Mouse (Mus musculus) ES-Bruce4 (cell line): Measurements from ENCODE around the gene Snai1. TPM values are rescaled to one million over a fixed set of nuclear protein-coding genes. Genes with fewer than 3 reads are reported as not detected.
A peak's percentile ranks its signal among the peaks of the same experiment; 100 is the strongest.

Experiments
- H3K27ac ChIP-seq: 2 replicates; pipeline ENCODE4 v1.5.1; 2012; ENCODE audit warnings: low read length, inconsistent platforms; ENCODE audit not compliant: insufficient read depth
- H3K27me3 ChIP-seq: 2 replicates; pipeline ENCODE4 v1.6.1; 2012; ENCODE audit warnings: mild to moderate bottlenecking, low read length, inconsistent platforms; ENCODE audit not compliant: control insufficient read depth, poor library complexity, insufficient read depth, severe bottlenecking
- H3K36me3 ChIP-seq: 2 replicates; pipeline ENCODE4 v1.6.1; 2012; ENCODE audit warnings: inconsistent platforms, mild to moderate bottlenecking, low read length, moderate library complexity; ENCODE audit not compliant: control insufficient read depth, poor library complexity, insufficient read depth, severe bottlenecking
- H3K4me1 ChIP-seq: one replicate; pipeline ENCODE4 v1.8.1; 2011; ENCODE audit warnings: low read length; ENCODE audit not compliant: control insufficient read depth, insufficient read depth
- H3K4me3 ChIP-seq: 2 replicates; pipeline ENCODE4 v1.5.1; 2011; ENCODE audit warnings: low read depth, mild to moderate bottlenecking, low read length
- H3K9ac ChIP-seq: 2 replicates; pipeline ENCODE4 v1.6.1; 2012; ENCODE audit warnings: low read depth, mild to moderate bottlenecking, inconsistent platforms; ENCODE audit not compliant: poor library complexity, severe bottlenecking
- H3K9me3 ChIP-seq: replicated peaks from 2 replicates; pipeline ENCODE4 v1.6.1; 2012; ENCODE audit warnings: mild to moderate bottlenecking, low read length, inconsistent platforms; ENCODE audit not compliant: control insufficient read depth, poor library complexity, insufficient read depth, severe bottlenecking
- CTCF ChIP-seq: IDR thresholded peaks from one replicate; pipeline ENCODE4 v1.8.1; 2011; ENCODE audit warnings: low read depth, low read length
- EP300 ChIP-seq: IDR thresholded peaks from 2 replicates; pipeline ENCODE4 v1.6.1; 2011; ENCODE audit warnings: low read depth, low read length; ENCODE audit not compliant: insufficient read depth
- POLR2A ChIP-seq: IDR thresholded peaks from one replicate; pipeline ENCODE4 v1.8.1; 2011; ENCODE audit warnings: low read length; ENCODE audit not compliant: insufficient read depth
- polyA plus RNA-seq: library from polyadenylated mRNA; stranded (reverse); fragments of >200 nt; gene quantifications from 2 replicates; pipeline ENCODE4 v1.2.4, GENCODE M21; 2011; ENCODE audit warnings: low read depth; ENCODE audit not compliant: missing spikeins, insufficient read depth, insufficient read length

Gene Snai1
- polyA plus RNA-seq, 1 experiment: 5.9 TPM

- H3K4me1 ChIP-seq: peaks cover 2% of the 10 kb centered on the region
- no peak overlapping the region for H3K27ac ChIP-seq
- TF ChIP-seq POLR2A (no peak), CTCF (peak; percentile 0)
- H3K9me3 ChIP-seq: no peaks in the 10 kb centered on the region
- no peak overlapping the region for H3K4me3 ChIP-seq
- no peaks in the 10 kb centered on the region for H3K27me3 ChIP-seq
- no peak overlapping the region for H3K9ac ChIP-seq
- H3K36me3 ChIP-seq: no peaks in the 10 kb centered on the region
These were observed 32.1 kb downstream of the Snai1 start for GRCm38 (mm10) chr2:167569934-167570651.

GRCm38 (mm10) chr2:167570815-167571214 lies 32.8 kb downstream of the Snai1 start:
- no peak for TF ChIP-seq CTCF
- TF ChIP-seq EP300: no peak
- TF ChIP-seq POLR2A: no peak
- H3K4me1 ChIP-seq: peaks cover 2% of the 10 kb centered on the region

DNA sequence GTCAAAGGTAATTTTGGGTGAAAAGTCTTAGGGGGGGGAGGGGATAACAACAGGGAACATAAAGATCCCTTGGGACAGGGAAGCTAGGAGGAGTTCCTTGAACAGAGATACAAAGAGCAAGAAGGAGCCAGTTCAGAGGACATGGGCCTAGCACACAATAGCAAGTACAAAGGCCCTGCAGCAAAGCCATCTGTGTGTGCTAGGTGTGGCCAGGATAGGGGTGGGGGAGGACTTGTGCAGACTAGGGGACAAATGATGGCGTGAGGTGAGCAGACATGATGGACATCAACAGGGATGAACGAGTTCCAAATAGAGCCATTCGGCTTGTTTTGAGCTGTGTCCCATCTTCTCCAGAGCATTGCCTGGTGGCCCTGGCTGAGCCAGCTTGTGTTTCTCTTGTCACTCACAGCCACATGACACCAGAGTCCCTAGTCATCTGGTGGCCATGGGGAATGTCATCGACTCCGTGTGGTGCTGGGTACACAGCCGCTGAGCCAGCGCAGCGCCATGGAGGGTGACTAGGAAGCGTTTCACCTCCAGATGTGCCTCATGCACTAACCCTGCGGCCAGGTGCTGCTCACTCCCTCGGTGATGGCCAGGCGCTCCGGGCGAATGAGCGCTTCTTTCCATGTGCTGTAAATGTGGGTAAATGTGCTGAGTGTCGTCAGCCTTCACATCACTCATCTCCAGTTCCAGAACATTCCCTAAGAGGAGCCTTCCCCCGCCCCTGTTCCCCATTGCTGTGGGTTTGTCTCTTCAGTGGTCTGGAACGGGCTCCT lies 33.6 kb downstream of the Snai1 start:
- no peaks in the 10 kb centered on the region for H3K27me3 ChIP-seq
- no peak overlapping the region for H3K9ac ChIP-seq
- H3K27ac ChIP-seq: no peak overlapping the region

More at GRCm38 (mm10) chr2:167570815-167571214, 32.8 kb downstream of the Snai1 start:
- Histone ChIP-seq H3K9me3 (no peaks in the 10 kb centered on the region), H3K4me3 (no peak overlapping the region), H3K9ac (no peak overlapping the region), H3K27me3 (no peaks in the 10 kb centered on the region), H3K27ac (no peak overlapping the region), H3K36me3 (no peaks in the 10 kb centered on the region)

GRCm38 (mm10) chr2:167574814-167575213 lies 36.8 kb downstream of the Snai1 start:
- TF ChIP-seq CTCF (no peak), POLR2A (no peak), EP300 (no peak)
- no peak overlapping the region for H3K9ac ChIP-seq

More for the DNA sequence above, 33.6 kb downstream of the Snai1 start:
- TF ChIP-seq CTCF (no peak), POLR2A (no peak), EP300 (0 out of 2 replicates have a peak, but pooled peaks have one; percentile 54)
- no peak overlapping the region for H3K4me3 ChIP-seq
- no peaks in the 10 kb centered on the region for H3K36me3 ChIP-seq
- peaks cover 2% of the 10 kb centered on the region for H3K4me1 ChIP-seq
- H3K9me3 ChIP-seq: no peaks in the 10 kb centered on the region

DNA sequence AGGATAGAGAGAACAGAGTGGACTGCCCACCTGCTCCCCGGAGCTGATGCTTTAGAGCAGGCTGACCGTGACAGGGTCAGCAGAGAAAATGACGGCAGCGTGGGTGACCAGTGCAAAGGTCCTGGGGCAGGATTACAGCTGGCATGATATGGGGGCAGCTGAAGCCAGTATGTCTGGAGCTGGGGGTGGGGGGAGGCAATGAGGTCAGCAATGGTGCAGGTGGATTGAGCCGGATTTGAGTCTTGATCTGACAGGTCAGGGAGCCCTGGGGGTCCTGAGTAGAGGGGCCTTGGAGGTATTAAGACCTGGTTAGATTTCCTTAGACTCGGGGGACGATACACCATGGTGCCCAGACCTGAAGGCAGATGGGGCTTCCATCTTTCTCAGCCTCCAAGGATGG lies 37.6 kb downstream of the Snai1 start:
- no peak overlapping the region for H3K4me3 ChIP-seq
- H3K9ac ChIP-seq: no peak overlapping the region
- H3K27me3 ChIP-seq: no peaks in the 10 kb centered on the region
- no peaks in the 10 kb centered on the region for H3K36me3 ChIP-seq
- no peaks in the 10 kb centered on the region for H3K9me3 ChIP-seq
- peaks cover 4% of the 10 kb centered on the region for H3K4me1 ChIP-seq
- TF ChIP-seq EP300: no peak
- no peak for TF ChIP-seq CTCF
- TF ChIP-seq POLR2A: no peak
- no peak overlapping the region for H3K27ac ChIP-seq

More at GRCm38 (mm10) chr2:167574814-167575213, 36.8 kb downstream of the Snai1 start:
- Histone ChIP-seq H3K4me1 (peaks cover 4% of the 10 kb centered on the region), H3K4me3 (no peak overlapping the region), H3K27me3 (no peaks in the 10 kb centered on the region), H3K27ac (no peak overlapping the region), H3K9me3 (no peaks in the 10 kb centered on the region), H3K36me3 (no peaks in the 10 kb centered on the region)

- Histone ChIP-seq H3K9ac (no peak overlapping the region), H3K9me3 (no peaks in the 10 kb centered on the region), H3K36me3 (no peaks in the 10 kb centered on the region), H3K4me3 (no peak overlapping the region), H3K4me1 (peaks cover 4% of the 10 kb centered on the region), H3K27me3 (no peaks in the 10 kb centered on the region), H3K27ac (no peak overlapping the region)
- TF ChIP-seq POLR2A (no peak), CTCF (no peak), EP300 (no peak)
These were observed 38.2 kb downstream of the Snai1 start for GRCm38 (mm10) chr2:167576121-167576620.
